23 mouse cellular contexts compared by ENCODE assay signal in the genomic region with DNA sequence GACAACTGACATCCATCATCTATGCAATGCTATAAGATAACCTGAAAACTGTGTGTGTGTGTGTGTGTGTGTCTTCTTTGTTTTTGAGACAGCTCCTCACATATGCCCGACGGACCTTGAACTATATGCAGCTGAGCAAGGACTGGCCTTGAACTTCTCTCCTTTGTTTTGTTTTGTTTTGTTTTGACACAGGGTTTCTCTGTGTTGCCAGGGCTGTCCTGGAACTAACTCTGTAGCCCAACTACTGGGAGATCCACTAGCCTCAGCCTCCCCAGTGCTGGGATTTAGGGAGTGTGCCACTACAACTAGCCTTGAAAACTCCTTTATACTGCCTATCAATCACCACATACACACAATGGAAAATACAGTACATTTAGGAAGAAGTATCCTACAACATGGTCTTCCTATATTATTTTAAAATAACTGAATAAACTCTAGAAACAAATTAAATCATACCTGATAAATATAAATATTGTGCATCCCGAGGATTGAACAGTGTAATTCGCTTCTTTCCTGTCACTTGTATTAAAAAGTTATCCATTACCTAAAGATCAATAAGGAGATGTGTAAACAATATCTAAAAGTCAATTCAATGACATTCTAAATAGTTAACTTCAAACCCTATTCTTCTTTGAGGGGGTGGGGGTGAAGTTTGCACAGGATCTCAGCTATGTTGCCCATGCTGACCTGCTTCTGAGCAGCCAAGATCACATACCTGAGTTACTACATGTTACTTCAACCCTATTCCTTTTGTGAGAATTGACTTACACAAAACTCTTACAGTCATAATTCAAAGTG. TPM values are rescaled to one million over a fixed set of nuclear protein-coding genes. Genes with fewer than 3 reads are reported as not detected.
DNase-seq lines count a peak whose midpoint lies in the region; ATAC-seq and TF ChIP-seq lines count a peak whose summit lies in the region.
"Had no signal": no experiment of that assay in that cellular context is flagged by ENCODE, and none has a peak within 500 bp of the region (broad histone marks: within the 10 kb centered on the region; RNA-seq: fewer than 3 reads in every experiment).

No protein-coding gene starts in this region.

- no peaks in the 10 kb centered on the region for H3K9me3 ChIP-seq in liver, embryonic 16.5 days (replicated peaks; ENCODE audit: control insufficient read depth, low read length)
- no peaks in the 10 kb centered on the region for H3K9me3 ChIP-seq in liver, embryonic 11.5 days (ENCODE audit: control insufficient read depth, low read length)
- H3K9me3 ChIP-seq in liver, postnatal 0 days (ENCODE audit: low read length) = no peaks in the 10 kb centered on the region
- H3K9me3 ChIP-seq in liver, embryonic 12.5 days (replicated peaks) = no peaks in the 10 kb centered on the region
- H3K9me3 ChIP-seq: G1E had no signal

- 0 out of 2 replicates have a peak, but pooled peaks have one; percentile 9 for TF ChIP-seq EP300 in liver, postnatal 0 days (IDR thresholded peaks at IDR 0.05; ENCODE audit: low read depth)

- H3K9ac ChIP-seq in liver, adult 2 months (ENCODE audit: low read depth, low read length) = 0 out of 2 replicates have a peak overlapping the region, but pooled peaks have one; percentile 34
- H3K9ac ChIP-seq in liver, embryonic 16.5 days (ENCODE audit: low read depth, low read length) = no peak overlapping the region
- no peak overlapping the region for H3K9ac ChIP-seq in liver, embryonic 11.5 days (ENCODE audit: low read depth, low read length)
- no peak overlapping the region for H3K9ac ChIP-seq in liver, postnatal 0 days (replicated peaks)
- H3K9ac ChIP-seq in liver, embryonic 12.5 days = no peak overlapping the region

- WGBS in liver, adult 2 months = 28% methylated on average over 4 of the region's 4 CpGs
- WGBS in liver, embryonic 16.5 days (ENCODE audit: insufficient replicate concordance) = 78% methylated on average over 4 of the region's 4 CpGs
- WGBS in liver, embryonic 11.5 days = 88% methylated on average over 4 of the region's 4 CpGs
- WGBS in liver, postnatal 0 days (ENCODE audit: insufficient replicate concordance) = 73% methylated on average over 4 of the region's 4 CpGs
- 81% methylated on average over 4 of the region's 4 CpGs for WGBS in liver, embryonic 12.5 days (ENCODE audit: insufficient replicate concordance)

- TF ChIP-seq CTCF in liver, adult 2 months (IDR thresholded peaks at IDR 0.05; ENCODE audit: low read depth, low read length) = no peak
- TF ChIP-seq CTCF in liver, postnatal 0 days (IDR thresholded peaks at IDR 0.05; ENCODE audit: low read depth) = no peak

- no peak overlapping the region for H3K4me2 ChIP-seq in liver, embryonic 16.5 days (ENCODE audit: low read depth, low read length)
- H3K4me2 ChIP-seq in liver, embryonic 11.5 days = no peak overlapping the region
- peak overlapping the region; percentile 38 for H3K4me2 ChIP-seq in liver, postnatal 0 days (ENCODE audit: low read depth, low read length)
- H3K4me2 ChIP-seq in liver, embryonic 12.5 days = no peak overlapping the region

- H3K27ac ChIP-seq in liver, adult 2 months (replicated peaks; ENCODE audit: insufficient read depth, low read depth, low read length) = peak overlapping the region; percentile 96
- H3K27ac ChIP-seq in liver, embryonic 16.5 days (ENCODE audit: low read length) = no peak overlapping the region
- H3K27ac ChIP-seq in liver, embryonic 11.5 days (ENCODE audit: low read depth, low read length) = no peak overlapping the region
- peak overlapping the region; percentile 62; the same call in 1 of the 2 replicates for H3K27ac ChIP-seq in liver, postnatal 0 days (ENCODE audit: low read depth)
- no peak overlapping the region for H3K27ac ChIP-seq in liver, embryonic 12.5 days

- H3K4me3 ChIP-seq in liver, adult 2 months (ENCODE audit: insufficient read depth, low read depth, low read length) = peak overlapping the region; percentile 25; the same call in 1 of the 2 replicates
- no peak overlapping the region for H3K4me3 ChIP-seq in liver, embryonic 16.5 days (ENCODE audit: low read depth, low read length)
- H3K4me3 ChIP-seq in liver, embryonic 11.5 days (ENCODE audit: low read depth, low read length) = no peak overlapping the region
- H3K4me3 ChIP-seq in liver, postnatal 0 days (ENCODE audit: low read depth, low read length) = no peak overlapping the region
- no peak overlapping the region for H3K4me3 ChIP-seq in liver, embryonic 12.5 days

- no peaks in the 10 kb centered on the region for H3K27me3 ChIP-seq in liver, adult 2 months (ENCODE audit: control insufficient read depth, insufficient read depth, low read length)
- no peaks in the 10 kb centered on the region for H3K27me3 ChIP-seq in liver, embryonic 16.5 days (ENCODE audit: control insufficient read depth, insufficient read depth, low read depth, low read length)
- H3K27me3 ChIP-seq in liver, embryonic 11.5 days (replicated peaks; ENCODE audit: control insufficient read depth, insufficient read depth, low read length) = no peaks in the 10 kb centered on the region
- H3K27me3 ChIP-seq in liver, postnatal 0 days (ENCODE audit: insufficient read depth, low read length) = no peaks in the 10 kb centered on the region
- no peaks in the 10 kb centered on the region for H3K27me3 ChIP-seq in liver, embryonic 12.5 days (replicated peaks)
- H3K27me3 ChIP-seq: CH12.LX, Patski had no signal

- no peaks in the 10 kb centered on the region for H3K79me2 ChIP-seq in liver, adult 2 months (ENCODE audit: control insufficient read depth, insufficient read depth, low read length)

- peaks cover 20% of the 10 kb centered on the region for H3K4me1 ChIP-seq in liver, adult 2 months (ENCODE audit: control insufficient read depth, insufficient read depth, low read length)
- H3K4me1 ChIP-seq in liver, embryonic 16.5 days (ENCODE audit: control insufficient read depth, low read depth, low read length) = no peaks in the 10 kb centered on the region
- H3K4me1 ChIP-seq in liver, embryonic 11.5 days (replicated peaks; ENCODE audit: control insufficient read depth, insufficient read depth, low read length) = no peaks in the 10 kb centered on the region
- peaks cover 4% of the 10 kb centered on the region; the same call in 1 of the 2 replicates for H3K4me1 ChIP-seq in liver, postnatal 0 days (ENCODE audit: insufficient read depth)
- no peaks in the 10 kb centered on the region for H3K4me1 ChIP-seq in liver, embryonic 12.5 days

- peak; percentile 41; the same call in 1 of the 2 replicates for ATAC-seq in liver, embryonic 16.5 days (ENCODE audit: low read depth)
- ATAC-seq in liver, embryonic 11.5 days (replicated peaks; ENCODE audit: low FRiP score) = no peak
- ATAC-seq in liver, postnatal 0 days = peak; percentile 56; the same call in 1 of the 2 replicates
- no peak for ATAC-seq in liver, embryonic 12.5 days
- ATAC-seq: activated CD4-positive, CD25-positive, alpha-beta regulatory T cell, adult 4 months; CD4-positive, CD25-positive, alpha-beta regulatory T cell, adult 4 months; Patski had no signal

- peaks cover 5% of the 10 kb centered on the region for H3K36me3 ChIP-seq in liver, adult 2 months (ENCODE audit: control insufficient read depth, insufficient read depth, low read length)
- peaks cover 4% of the 10 kb centered on the region for H3K36me3 ChIP-seq in liver, embryonic 16.5 days (ENCODE audit: control insufficient read depth, insufficient read depth)
- peaks cover 5% of the 10 kb centered on the region; the same call in 1 of the 2 replicates for H3K36me3 ChIP-seq in liver, embryonic 11.5 days (ENCODE audit: control insufficient read depth, insufficient read depth, low read length)
- peaks cover 6% of the 10 kb centered on the region for H3K36me3 ChIP-seq in liver, postnatal 0 days (replicated peaks; ENCODE audit: insufficient read depth, low read length)
- H3K36me3 ChIP-seq in liver, embryonic 12.5 days = peaks cover 45% of the 10 kb centered on the region

- peak; percentile 5 for DNase-seq in adrenal gland, postnatal 14 days
- no peak for DNase-seq in adrenal gland, postnatal 4 days (ENCODE audit: low spot score in 2 of 2)
- DNase-seq in liver, adult 2 months (ENCODE audit: extremely low read depth, low read depth, low spot score) = peak; percentile 89
- no peak for DNase-seq in liver
- DNase-seq in liver, embryonic 11.5 days (ENCODE audit: low spot score) = no peak
- no peak for DNase-seq in liver, postnatal 0 days
- DNase-seq: adrenal gland, adult 2 months; adrenal gland, adult 8-10 months; adrenal gland, postnatal 10 days; adrenal gland, postnatal 25 days; adrenal gland, postnatal 36 days; B cell, adult 2 months; cerebellum, adult 11 months; cerebellum, adult 11-12 months; cerebellum, adult 18-20 months; cerebellum, adult 2 months had no signal

- no peak for TF ChIP-seq POLR2A in liver, adult 2 months (IDR thresholded peaks at IDR 0.05; ENCODE audit: extremely low read depth, insufficient read depth, low read length)

RNA-seq across cellular contexts. Expression of a gene that starts 13.8 kb away (rescaled TPM):
- total RNA-seq in adrenal gland, postnatal 14 days (2021) = 6.2 and 6.6 TPM in 2 replicates
- total RNA-seq in adrenal gland, postnatal 4 days (2021) = 1 to 10 TPM; 6.7 to 7.5 TPM
- 27.2 and 31.7 TPM in 2 replicates for total RNA-seq in liver, adult 2 months (2014; rRNA removed)
- 31.2 and 31.4 TPM in 2 replicates for polyA plus RNA-seq in liver, adult 2 months (2012; rRNA removed)
- 6.8 and 7.7 TPM in 2 replicates for polyA plus RNA-seq in liver, embryonic 16.5 days (2015; fragmentation: Nextera tagmentation; extraction: Ambion mirVana)
- 15.5 and 18.0 TPM in 2 replicates for polyA plus RNA-seq in liver, embryonic 11.5 days (2014; fragmentation: Nextera tagmentation; extraction: Ambion mirVana)
- 6.2 and 6.8 TPM in 2 replicates for polyA plus RNA-seq in liver, postnatal 0 days (2015; fragmentation: Nextera tagmentation; extraction: Ambion mirVana)
- polyA plus RNA-seq in liver, embryonic 12.5 days (2016; fragmentation: Nextera tagmentation; extraction: Ambion mirVana) = 11.2 TPM in 2 replicates

RNA-seq across cellular contexts. Expression of a gene that starts 14.9 kb away (rescaled TPM):
- total RNA-seq in adrenal gland, postnatal 14 days (2021) = 13.3 and 13.9 TPM in 2 replicates
- total RNA-seq in adrenal gland, postnatal 4 days (2021) = 10 to 100 TPM; 17.5 to 18.0 TPM
- total RNA-seq in liver, adult 2 months (2014; rRNA removed) = 6.1 and 7.2 TPM in 2 replicates
- 3.5 and 3.8 TPM in 2 replicates for polyA plus RNA-seq in liver, adult 2 months (2012; rRNA removed)
- 7.0 and 7.2 TPM in 2 replicates for polyA plus RNA-seq in liver, embryonic 16.5 days (2015; fragmentation: Nextera tagmentation; extraction: Ambion mirVana)
- polyA plus RNA-seq in liver, embryonic 11.5 days (2014; fragmentation: Nextera tagmentation; extraction: Ambion mirVana) = 17.5 and 17.8 TPM in 2 replicates
- 8.2 and 9.3 TPM in 2 replicates for polyA plus RNA-seq in liver, postnatal 0 days (2015; fragmentation: Nextera tagmentation; extraction: Ambion mirVana)
- 11.9 and 13.2 TPM in 2 replicates for polyA plus RNA-seq in liver, embryonic 12.5 days (2016; fragmentation: Nextera tagmentation; extraction: Ambion mirVana)

RNA-seq across cellular contexts. Expression of a gene that starts 15.7 kb away (rescaled TPM):
- total RNA-seq in adrenal gland, postnatal 14 days (2021) = 12.5 and 16.2 TPM in 2 replicates
- total RNA-seq in adrenal gland, postnatal 4 days (2021) = 10 to 100 TPM; 19.6 to 25.5 TPM
- 22.5 and 23.0 TPM in 2 replicates for total RNA-seq in liver, adult 2 months (2014; rRNA removed)
- polyA plus RNA-seq in liver, adult 2 months (2012; rRNA removed) = 3.9 and 5.2 TPM in 2 replicates
- 10.1 and 11.3 TPM in 2 replicates for polyA plus RNA-seq in liver, embryonic 16.5 days (2015; fragmentation: Nextera tagmentation; extraction: Ambion mirVana)
- 27.1 and 27.5 TPM in 2 replicates for polyA plus RNA-seq in liver, embryonic 11.5 days (2014; fragmentation: Nextera tagmentation; extraction: Ambion mirVana)
- 11.6 and 13.9 TPM in 2 replicates for polyA plus RNA-seq in liver, postnatal 0 days (2015; fragmentation: Nextera tagmentation; extraction: Ambion mirVana)
- polyA plus RNA-seq in liver, embryonic 12.5 days (2016; fragmentation: Nextera tagmentation; extraction: Ambion mirVana) = 19.1 and 21.3 TPM in 2 replicates

Comparison
In these comparisons a context has a peak if more than half of its experiments do, and no peak if none do; other contexts are left out.
1. DNase-seq: peak in adrenal gland, postnatal 14 days (single experiment) and liver, adult 2 months (single experiment); none in adrenal gland, postnatal 4 days (0 of 2), liver (single experiment), liver, embryonic 11.5 days (single experiment) and liver, postnatal 0 days (single experiment).
2. H3K27ac ChIP-seq: peak in liver, adult 2 months (single experiment) and liver, postnatal 0 days (single experiment); none in liver, embryonic 16.5 days (single experiment), liver, embryonic 11.5 days (single experiment) and liver, embryonic 12.5 days (single experiment).
3. ATAC-seq: peak in liver, embryonic 16.5 days (single experiment) and liver, postnatal 0 days (single experiment); none in liver, embryonic 11.5 days (single experiment) and liver, embryonic 12.5 days (single experiment).